Mouse (Mus musculus) embryonic facial prominence, embryonic 11.5 days (tissue): ENCODE results near the gene Psmd1. TPM values are rescaled to one million over a fixed set of nuclear protein-coding genes. Genes with fewer than 3 reads are reported as not detected.

Source experiments
- ATAC-seq: fragments of 200-750 bp; cut with Nextera tagmentation; replicated peaks from 2 replicates; pipeline ENCODE4 v1.8.0; 2017; ENCODE audit warnings: low read depth; ENCODE audit not compliant: insufficient number of reproducible peaks, low FRiP score, low TSS enrichment
- DNase-seq: peaks from one replicate; pipeline ENCODE4 v3.0.0-alpha.2; 2015; ENCODE audit warnings: low spot score
- H3K27ac ChIP-seq: fragments of 300-500 bp; sonication (generic); replicated peaks from 2 replicates; pipeline ENCODE4 v1.5.1; 2014; ENCODE audit warnings: mild to moderate bottlenecking, low read depth, low read length, control low read depth
- H3K27me3 ChIP-seq: fragments of 300-500 bp; sonication (generic); 2 replicates; pipeline ENCODE4 v1.6.1; 2014; ENCODE audit warnings: mild to moderate bottlenecking, low read length, moderate library complexity, mixed read lengths; ENCODE audit not compliant: control insufficient read depth, insufficient read depth
- H3K36me3 ChIP-seq: fragments of 300-500 bp; sonication (generic); replicated peaks from 2 replicates; pipeline ENCODE4 v1.6.1; 2014; ENCODE audit warnings: low read depth, mild to moderate bottlenecking, low read length, moderate library complexity, mixed read lengths; ENCODE audit not compliant: control insufficient read depth, insufficient read depth
- H3K4me1 ChIP-seq: fragments of 300-500 bp; sonication (generic); 2 replicates; pipeline ENCODE4 v1.6.1; 2014; ENCODE audit warnings: low read length, mixed read lengths; ENCODE audit not compliant: control insufficient read depth, insufficient read depth
- H3K4me2 ChIP-seq: fragments of 300-500 bp; sonication (generic); 2 replicates; pipeline ENCODE4 v1.6.1; 2014; ENCODE audit warnings: low read depth, mild to moderate bottlenecking, control low read depth, low read length, moderate library complexity
- H3K4me3 ChIP-seq: fragments of 300-500 bp; sonication (generic); 2 replicates; pipeline ENCODE4 v1.5.1; 2014; ENCODE audit warnings: low read depth, low read length, control low read depth
- H3K9ac ChIP-seq: fragments of 300-500 bp; sonication (generic); replicated peaks from 2 replicates; pipeline ENCODE4 v1.6.1; 2014; ENCODE audit warnings: mild to moderate bottlenecking, control low read depth, low read length
- H3K9me3 ChIP-seq: fragments of 300-500 bp; sonication (generic); replicated peaks from 2 replicates; pipeline ENCODE4 v1.6.1; 2016; ENCODE audit warnings: mild to moderate bottlenecking, low read length, inconsistent platforms, mixed read lengths; ENCODE audit not compliant: control insufficient read depth
- WGBS: fragments of 180-500 bp; shearing (Covaris S2); extraction: QIAGEN DNeasy Blood & Tissue Kit; methylation state at CpG from one replicate; pipeline ENCODE4 v1.1.7; 2014; 5-methylcytosine and 5-hydroxymethylcytosine counted together
- polyA plus RNA-seq: library from polyadenylated mRNA; unstranded; fragments of >200 nt; fragmentation: Nextera tagmentation; extraction: Ambion mirVana; gene quantifications from 2 replicates; pipeline ENCODE4 v1.2.1, GENCODE M21; 2014

Psmd1 gene
- polyA plus RNA-seq, 1 experiment from 2014 or later: 244 TPM

DNA sequence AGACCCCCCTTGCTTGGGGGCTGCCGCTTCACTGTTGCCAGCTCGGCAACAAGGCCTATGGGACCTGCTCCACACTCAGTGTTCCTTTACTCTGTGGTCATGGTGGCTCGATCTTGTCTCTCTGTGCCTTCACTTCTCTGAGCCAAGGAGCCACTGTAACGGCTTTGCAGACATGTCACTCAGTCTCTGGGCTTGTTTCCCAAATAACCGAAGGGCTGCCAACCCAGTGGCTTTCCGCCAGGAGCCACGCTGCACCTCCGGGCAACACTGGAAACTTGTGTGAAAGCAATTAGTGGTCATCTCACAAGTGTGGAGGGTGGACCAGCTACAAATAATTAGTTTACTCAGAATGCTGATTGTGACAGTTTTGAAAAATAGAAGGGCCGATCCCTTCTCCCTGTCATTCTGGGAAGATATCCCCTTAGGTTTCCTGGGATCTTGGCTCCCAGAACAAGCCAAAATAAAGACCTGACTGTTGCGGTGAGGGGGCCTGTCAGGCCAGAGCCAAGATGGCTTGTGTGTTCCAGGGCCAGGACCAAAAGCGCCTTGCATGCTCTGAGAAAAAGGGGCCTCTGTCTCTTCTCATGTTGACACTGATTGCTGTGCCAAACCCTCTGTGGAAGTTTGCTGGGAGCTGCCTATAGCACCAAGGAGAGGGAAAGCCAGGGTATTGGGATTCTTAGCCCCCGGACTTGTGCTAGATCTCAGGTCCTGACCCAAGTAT, 10.8 kb upstream of the Psmd1 start:
- Histone ChIP-seq H3K9me3 (no peaks in the 10 kb centered on the region), H3K4me2 (no peak overlapping the region), H3K4me1 (no peaks in the 10 kb centered on the region), H3K4me3 (no peak overlapping the region), H3K9ac (no peak overlapping the region), H3K27me3 (peaks cover 5% of the 10 kb centered on the region; the same call in 1 of the 2 replicates), H3K36me3 (no peaks in the 10 kb centered on the region), H3K27ac (no peak overlapping the region)
- WGBS: 86% methylated on average over 12 of the region's 12 CpGs
- ATAC-seq (no peak), DNase-seq (no peak)

DNA sequence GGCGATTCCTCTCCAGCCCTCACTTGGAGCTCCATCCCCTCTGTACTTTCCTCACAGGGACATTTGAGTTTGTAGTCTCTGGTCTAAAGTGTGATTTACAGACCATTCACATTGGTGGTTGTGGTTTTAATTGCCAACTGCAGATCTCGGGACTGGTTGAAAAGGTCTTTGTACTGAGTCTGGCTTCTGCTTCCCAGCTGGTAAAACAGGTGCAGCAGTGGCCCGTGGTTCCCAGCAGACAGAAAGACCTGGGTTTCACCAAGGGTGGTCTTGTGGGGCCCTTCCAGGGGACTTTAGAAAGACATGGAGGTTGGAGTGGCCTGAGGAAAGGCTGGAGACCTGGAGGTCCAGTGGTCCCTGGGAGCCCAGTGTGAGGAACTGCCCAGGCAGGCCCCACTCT, 9.2 kb upstream of the Psmd1 start:
- H3K27me3 ChIP-seq: no peaks in the 10 kb centered on the region
- WGBS: 47% methylated on average over 3 of the region's 3 CpGs
- ATAC-seq (no peak), DNase-seq (no peak)
- H3K9me3 ChIP-seq: no peaks in the 10 kb centered on the region
- H3K27ac ChIP-seq: no peak overlapping the region
- no peak overlapping the region for H3K4me3 ChIP-seq
- H3K36me3 ChIP-seq: no peaks in the 10 kb centered on the region
- no peaks in the 10 kb centered on the region for H3K4me1 ChIP-seq
- no peak overlapping the region for H3K4me2 ChIP-seq
- H3K9ac ChIP-seq: no peak overlapping the region

DNA sequence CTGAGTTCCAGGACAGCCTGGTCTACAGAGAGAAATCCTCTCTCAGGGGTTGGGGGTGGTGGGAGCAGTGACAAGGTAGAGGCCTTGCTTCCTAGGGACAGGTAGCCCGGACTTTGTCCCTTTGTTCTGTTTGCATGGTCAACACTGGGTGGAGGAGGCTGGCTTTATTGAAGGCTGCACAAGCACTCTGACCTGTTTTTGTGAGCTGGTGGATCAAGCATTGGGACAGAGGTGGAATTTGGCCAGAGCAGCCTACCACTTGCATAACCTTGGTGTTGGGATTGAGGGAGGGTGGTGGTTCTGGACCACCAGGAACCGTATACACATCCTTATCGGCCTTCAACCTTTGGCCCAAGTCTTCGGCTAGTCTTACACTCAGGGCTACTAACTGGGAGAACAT, 7.9 kb upstream of the Psmd1 start:
- ATAC-seq: no peak
- H3K9me3 ChIP-seq: no peaks in the 10 kb centered on the region
- no peaks in the 10 kb centered on the region for H3K36me3 ChIP-seq
- no peaks in the 10 kb centered on the region for H3K4me1 ChIP-seq
- H3K27ac ChIP-seq: no peak overlapping the region
- no peak overlapping the region for H3K9ac ChIP-seq
- no peak overlapping the region for H3K4me2 ChIP-seq
- H3K27me3 ChIP-seq: no peaks in the 10 kb centered on the region
- WGBS: 86% methylated on average over 4 of the region's 4 CpGs
- DNase-seq: no peak
- H3K4me3 ChIP-seq: no peak overlapping the region

DNA sequence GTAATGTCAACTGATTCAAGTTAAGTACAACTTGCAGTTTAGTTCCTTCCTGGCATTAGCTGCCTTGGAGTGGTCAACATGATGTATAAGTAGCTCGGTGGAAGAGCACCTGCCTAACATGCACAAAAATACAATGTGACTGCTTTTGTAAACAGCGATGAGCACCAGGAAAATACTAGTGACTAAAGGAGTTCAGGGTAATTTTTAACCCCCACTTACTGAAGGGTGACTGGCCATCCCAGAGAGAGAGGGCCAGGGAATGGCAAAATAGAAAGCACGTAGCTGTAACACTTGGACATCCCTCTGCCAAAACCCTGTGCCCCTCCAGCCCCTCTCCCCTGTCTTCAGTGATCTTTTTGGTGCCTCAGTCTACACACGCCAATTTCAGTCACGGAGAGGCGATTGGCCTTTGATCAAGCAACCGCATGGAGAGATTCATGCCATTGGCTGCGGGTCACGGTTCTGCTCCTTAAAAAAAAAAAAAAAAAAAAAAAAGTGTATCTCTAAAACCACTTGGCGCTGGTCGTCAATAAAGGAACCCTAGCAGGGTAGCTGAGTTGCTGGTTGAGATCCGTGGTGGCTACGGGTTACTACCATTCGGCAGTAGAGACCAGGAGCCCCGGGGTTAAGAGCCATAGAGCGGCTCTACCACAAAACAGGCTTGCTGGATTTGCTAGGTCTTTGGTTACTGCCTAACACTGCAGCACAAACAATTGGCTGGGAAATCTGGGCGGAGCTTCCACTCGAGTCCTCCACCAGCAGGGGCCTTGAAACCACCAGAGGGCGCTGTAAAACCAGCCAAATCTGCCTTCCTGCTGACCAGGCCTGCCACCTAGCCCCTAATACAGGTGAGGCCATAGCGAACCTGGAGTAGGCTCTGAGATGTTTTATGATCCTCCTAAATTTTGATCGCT, 5.1 kb upstream of the Psmd1 start:
- peak overlapping the region; percentile 22 for H3K9ac ChIP-seq
- peak overlapping the region; percentile 20; the same call in 1 of the 2 replicates for H3K4me3 ChIP-seq
- ATAC-seq (peak; percentile 88), DNase-seq (peak; percentile 97)
- no peak overlapping the region for H3K27ac ChIP-seq
- 11% methylated on average over 21 of the region's 21 CpGs for WGBS
- H3K9me3 ChIP-seq: no peaks in the 10 kb centered on the region
- H3K27me3 ChIP-seq: no peaks in the 10 kb centered on the region
- H3K4me1 ChIP-seq: no peaks in the 10 kb centered on the region
- peak overlapping the region; percentile 40 for H3K4me2 ChIP-seq
- H3K36me3 ChIP-seq: no peaks in the 10 kb centered on the region

DNA sequence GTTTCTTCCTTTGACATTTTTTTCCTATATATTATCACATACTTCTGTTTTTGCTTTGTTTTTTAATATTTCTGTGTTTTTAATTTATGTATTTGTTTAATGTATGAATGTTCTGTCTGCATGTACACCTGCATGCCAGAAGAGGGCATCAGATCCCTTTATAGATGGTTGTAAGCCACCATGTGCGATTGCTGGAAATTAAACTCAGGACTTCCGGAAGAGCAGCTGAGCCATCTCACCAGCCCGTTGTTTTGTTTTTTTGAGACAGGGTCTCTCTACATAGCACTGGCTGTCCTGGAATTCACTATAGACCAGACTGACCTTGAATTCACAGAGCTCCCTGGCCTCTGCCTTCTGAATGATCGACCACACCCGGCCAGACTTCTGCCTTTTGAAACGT, 1.7 kb upstream of the Psmd1 start:
- WGBS: 85% methylated on average over 6 of the region's 6 CpGs
- DNase-seq: no peak
- Histone ChIP-seq H3K4me1 (no peaks in the 10 kb centered on the region), H3K4me2 (no peak overlapping the region), H3K9ac (no peak overlapping the region), H3K9me3 (no peaks in the 10 kb centered on the region), H3K4me3 (no peak overlapping the region), H3K27me3 (no peaks in the 10 kb centered on the region), H3K36me3 (no peaks in the 10 kb centered on the region), H3K27ac (no peak overlapping the region)
- no peak for ATAC-seq

DNA sequence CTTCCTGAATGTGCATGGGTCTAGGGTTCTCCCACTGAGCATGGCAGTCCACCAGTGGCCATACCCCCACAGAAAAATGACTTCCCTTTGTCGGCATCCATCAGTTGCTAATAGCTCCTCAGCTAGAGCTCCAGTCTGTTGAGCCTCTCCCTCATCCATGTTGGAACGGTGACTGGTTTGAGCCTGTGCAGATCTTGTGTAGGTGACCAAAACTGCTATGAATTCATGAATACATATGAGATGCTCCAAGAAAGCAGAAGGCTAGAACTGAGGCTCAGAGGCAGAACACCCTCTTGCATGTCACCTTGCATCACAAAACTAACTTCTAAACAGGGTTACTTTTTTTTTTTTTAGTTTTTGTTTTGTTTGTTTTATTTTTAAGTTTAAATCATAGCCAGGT, 12.4 kb downstream of the Psmd1 start:
- Histone ChIP-seq H3K4me1 (no peaks in the 10 kb centered on the region), H3K27me3 (no peaks in the 10 kb centered on the region), H3K4me3 (no peak overlapping the region), H3K9me3 (no peaks in the 10 kb centered on the region), H3K27ac (no peak overlapping the region), H3K36me3 (peaks cover 2% of the 10 kb centered on the region), H3K9ac (no peak overlapping the region), H3K4me2 (no peak overlapping the region)
- DNase-seq (no peak), ATAC-seq (no peak)
- WGBS: 95% methylated on average over 2 of the region's 2 CpGs

DNA sequence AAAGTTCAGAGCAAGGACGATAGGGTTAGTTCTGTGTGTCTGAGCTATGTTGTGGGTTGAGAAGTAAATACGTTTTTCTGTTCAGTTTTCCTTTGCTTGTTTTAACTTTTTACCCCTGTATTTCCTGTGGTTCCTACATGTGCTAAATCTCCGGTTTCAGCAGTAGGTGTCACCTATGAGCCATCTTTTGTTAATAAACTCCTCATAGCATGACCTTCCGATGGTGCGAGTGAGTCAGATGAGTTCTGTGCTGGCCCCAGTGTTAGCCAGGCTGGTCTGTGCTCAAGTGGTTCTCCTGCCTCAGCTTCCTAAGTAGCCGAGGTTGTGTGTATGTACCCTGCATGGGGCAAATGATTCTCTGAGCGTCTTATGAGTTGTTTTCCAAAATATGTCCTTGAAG, 30.2 kb downstream of the Psmd1 start:
- 86% methylated on average over 7 of the region's 7 CpGs for WGBS
- H3K36me3 ChIP-seq: peaks cover 2% of the 10 kb centered on the region; the same call in 1 of the 2 replicates
- no peak for ATAC-seq

DNA sequence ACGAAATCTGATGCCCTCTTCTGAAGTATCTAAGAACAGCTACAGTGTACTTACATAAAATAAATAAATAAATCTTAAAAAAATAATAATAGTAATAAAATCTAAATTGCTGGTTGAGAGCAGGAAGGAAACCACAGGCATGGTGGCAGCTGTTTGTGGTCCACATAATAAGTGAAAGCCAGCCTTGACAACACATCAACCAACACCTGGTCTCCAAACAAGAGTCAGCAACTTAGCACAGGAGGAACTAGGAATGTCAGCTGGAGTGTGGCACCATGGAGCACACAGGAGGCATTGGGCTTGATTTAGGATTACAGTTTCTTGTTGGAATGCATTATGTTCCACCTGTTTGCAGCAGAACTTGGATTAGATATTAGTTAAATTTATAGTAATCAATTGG, 40.9 kb downstream of the Psmd1 start:
- WGBS: 100% methylated on average over 1 of the region's 1 CpGs
- Histone ChIP-seq H3K27me3 (no peaks in the 10 kb centered on the region), H3K4me1 (no peaks in the 10 kb centered on the region), H3K27ac (no peak overlapping the region), H3K4me2 (no peak overlapping the region), H3K9ac (no peak overlapping the region), H3K4me3 (no peak overlapping the region), H3K36me3 (no peaks in the 10 kb centered on the region), H3K9me3 (no peaks in the 10 kb centered on the region)
- DNase-seq (no peak), ATAC-seq (no peak)

More for the DNA sequence above, 30.2 kb downstream of the Psmd1 start:
- Histone ChIP-seq H3K4me2 (no peak overlapping the region), H3K9ac (no peak overlapping the region), H3K27ac (no peak overlapping the region), H3K9me3 (no peaks in the 10 kb centered on the region), H3K4me3 (no peak overlapping the region), H3K27me3 (no peaks in the 10 kb centered on the region), H3K4me1 (no peaks in the 10 kb centered on the region)
- no peak for DNase-seq
